Mouse (Mus musculus) monocyte, adult 5-6 weeks (primary cell): ENCODE results near the gene Egln2. TPM values are rescaled to one million over a fixed set of nuclear protein-coding genes. Genes with fewer than 3 reads are reported as not detected.

Experiments
- ATAC-seq: fragments of 153-309, 156-312 bp; replicated peaks from 2 replicates; pipeline ENCODE4 v1.8.0; 2017; ENCODE audit warnings: mild to moderate bottlenecking; ENCODE audit not compliant: low TSS enrichment, insufficient number of reproducible peaks, severe bottlenecking, poor library complexity, low FRiP score
- total RNA-seq: library from RNA; stranded (forward); fragments of 200-1000, 200-491, 200-594 nt; gene quantifications from 3 replicates; pipeline ENCODE4 v1.2.3, GENCODE M21; 2017

Egln2 gene
- total RNA-seq, 1 experiment from 2014 or later = 73.8 TPM

GRCm38 (mm10) chr7:27178324-27179216 lies 12.0 kb upstream of the Egln2 start, which contains the start of gene Rab4b:
TSS of gene Rab4b (minus strand) at chr7:27178896.
- ATAC-seq = peak; percentile 97

DNA sequence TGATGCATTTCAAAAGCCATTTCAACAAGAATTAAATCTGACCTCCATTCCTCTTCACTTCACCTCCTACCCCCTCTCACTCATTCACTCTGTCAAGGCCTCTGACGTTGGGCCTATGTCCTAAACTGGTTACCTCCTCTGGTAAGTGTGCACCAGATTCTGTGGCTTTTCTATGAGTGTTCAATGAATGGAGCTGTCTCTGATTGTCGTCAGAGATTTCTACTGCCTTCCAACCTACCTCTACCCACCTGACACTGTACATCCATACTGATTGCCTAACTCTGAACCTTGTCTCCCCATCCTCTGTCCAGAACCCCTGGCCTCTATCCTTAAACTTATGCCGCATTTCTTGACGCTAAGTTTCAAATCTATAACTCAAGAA lies 11.3 kb upstream of the Egln2 start:
- ATAC-seq = no peak

- no peak for ATAC-seq
These were observed 8.3 kb upstream of the Egln2 start for GRCm38 (mm10) chr7:27174896-27175295.

DNA sequence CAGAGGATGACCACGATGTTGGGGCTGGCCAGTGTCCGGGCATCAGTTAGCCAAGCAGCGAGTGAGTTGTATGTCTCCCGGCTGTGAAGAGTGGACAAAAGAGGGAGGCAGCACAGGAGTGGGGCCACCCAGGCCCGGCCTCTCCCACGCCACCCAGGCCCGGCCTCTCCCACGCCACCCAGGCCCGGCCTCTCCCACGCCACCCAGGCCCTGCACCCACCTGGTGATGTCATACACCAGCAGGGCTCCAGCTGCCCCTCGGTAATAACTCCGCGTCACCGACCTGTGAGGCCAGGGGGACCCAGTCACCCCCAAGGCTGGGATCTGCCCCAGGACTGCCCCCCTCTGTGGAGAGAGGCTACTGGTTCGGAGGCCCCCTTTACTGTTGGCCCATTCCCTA lies 7.9 kb upstream of the Egln2 start:
- ATAC-seq = no peak

GRCm38 (mm10) chr7:27170981-27171380 lies 4.4 kb upstream of the Egln2 start:
- no peak for ATAC-seq

DNA sequence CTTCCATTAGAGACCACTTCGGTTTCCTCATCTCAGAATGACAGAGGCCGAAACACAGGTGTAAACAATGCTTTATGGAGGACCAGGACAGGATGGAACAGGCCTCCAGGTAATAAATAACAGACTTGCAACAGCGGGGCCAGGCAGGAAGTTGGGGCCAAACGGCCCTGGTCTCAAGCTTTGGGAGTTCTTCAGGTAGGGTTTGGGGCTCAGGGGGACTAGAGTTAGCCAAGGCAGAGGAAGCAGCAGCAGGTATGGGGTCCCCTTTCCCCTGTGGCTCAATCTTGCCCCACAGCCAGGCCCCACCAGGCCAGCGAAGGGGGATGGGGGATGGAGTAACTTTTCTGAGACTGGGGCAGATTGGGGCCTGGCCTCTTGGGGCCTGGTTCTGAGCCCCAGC lies 1.8 kb upstream of the Egln2 start:
- no peak for ATAC-seq

DNA sequence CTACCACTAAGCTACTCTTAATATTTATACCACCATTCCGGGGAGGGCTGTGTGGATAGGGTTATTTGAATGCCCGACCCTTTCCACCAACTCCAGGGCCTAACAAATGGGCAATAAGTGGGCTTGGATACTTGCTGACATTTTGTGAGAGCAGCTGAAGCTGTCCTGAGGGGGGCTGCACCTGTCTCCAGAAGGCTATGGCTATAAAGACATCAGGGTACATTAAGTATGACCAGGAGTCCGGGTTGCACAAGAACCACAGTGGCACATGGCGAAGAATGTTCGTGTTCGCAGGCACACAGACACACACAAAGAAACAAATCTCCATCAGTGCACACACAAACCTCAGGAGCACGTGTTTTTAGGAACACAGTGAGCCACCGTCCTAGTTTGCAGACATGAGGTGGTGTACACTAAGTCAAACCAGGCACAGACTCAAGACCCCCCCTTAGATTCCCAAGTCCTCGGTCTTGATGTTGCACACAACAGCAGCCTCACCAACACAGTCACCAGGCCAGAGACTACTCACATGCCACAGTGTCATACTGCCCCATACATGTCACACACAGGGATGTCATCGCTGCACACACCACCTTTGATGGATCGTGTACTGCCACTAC lies 983 bp upstream of the Egln2 start:
- ATAC-seq = no peak

- peak; percentile 32 for ATAC-seq
These were observed 381 bp downstream of the Egln2 start for GRCm38 (mm10) chr7:27166229-27166613.

DNA sequence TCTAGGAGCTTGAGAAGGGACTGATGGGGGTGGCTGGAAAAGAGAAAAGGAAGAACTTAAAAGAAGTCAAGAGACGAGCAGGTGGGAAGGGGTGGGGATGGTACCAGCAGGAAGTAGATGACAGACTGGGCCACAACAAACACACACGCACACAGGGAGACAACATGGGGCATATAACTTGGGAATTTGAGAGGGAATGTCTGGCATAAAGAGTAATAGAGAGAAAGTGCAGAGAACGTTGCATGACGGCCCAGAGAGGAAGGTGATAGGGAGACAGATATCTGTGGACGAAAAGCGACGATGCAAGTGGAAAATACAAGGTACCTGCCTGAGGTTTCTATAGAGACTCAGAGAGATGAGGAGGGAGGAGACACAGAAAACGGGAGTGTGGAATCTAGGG lies 906 bp downstream of the Egln2 start:
- no peak for ATAC-seq

DNA sequence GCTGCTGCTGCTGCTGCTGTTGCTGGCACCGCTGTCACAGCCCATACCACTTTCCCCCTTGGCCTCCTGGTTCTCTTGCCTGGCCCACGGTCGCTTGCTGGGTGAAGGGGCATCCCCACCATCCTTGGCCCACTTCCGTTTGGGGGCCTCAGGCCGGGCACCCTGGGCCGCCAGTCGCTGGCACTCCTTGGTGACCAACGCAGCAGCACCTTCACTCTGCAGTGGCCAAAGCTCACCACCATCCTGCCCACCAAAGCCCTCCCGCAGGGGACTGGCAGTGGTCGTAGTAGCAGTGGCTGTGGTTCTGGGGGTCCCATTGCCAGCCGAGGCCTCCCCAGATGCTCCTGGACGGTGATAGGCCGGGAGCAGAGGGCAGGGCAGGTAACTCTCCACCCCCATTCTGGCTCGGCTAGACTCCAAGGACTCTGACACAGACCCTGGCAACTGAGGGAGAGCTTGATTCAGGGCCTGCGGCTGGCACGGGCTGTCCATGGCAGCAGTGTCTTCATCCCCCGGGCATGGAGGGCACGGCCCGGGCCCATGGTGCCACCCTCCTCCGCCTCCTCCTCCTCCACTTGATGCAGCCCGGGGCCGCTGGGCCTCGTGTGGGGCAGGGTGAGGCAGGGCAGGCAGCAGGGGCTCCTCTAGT lies 1.5 kb downstream of the Egln2 start:
- no peak for ATAC-seq

- no peak for ATAC-seq
These were observed 2.3 kb downstream of the Egln2 start for GRCm38 (mm10) chr7:27164112-27164947.

- ATAC-seq = no peak
These were observed 3.2 kb downstream of the Egln2 start for GRCm38 (mm10) chr7:27163450-27163805.

GRCm38 (mm10) chr7:27162780-27163449 lies 3.7 kb downstream of the Egln2 start:
- ATAC-seq = no peak

DNA sequence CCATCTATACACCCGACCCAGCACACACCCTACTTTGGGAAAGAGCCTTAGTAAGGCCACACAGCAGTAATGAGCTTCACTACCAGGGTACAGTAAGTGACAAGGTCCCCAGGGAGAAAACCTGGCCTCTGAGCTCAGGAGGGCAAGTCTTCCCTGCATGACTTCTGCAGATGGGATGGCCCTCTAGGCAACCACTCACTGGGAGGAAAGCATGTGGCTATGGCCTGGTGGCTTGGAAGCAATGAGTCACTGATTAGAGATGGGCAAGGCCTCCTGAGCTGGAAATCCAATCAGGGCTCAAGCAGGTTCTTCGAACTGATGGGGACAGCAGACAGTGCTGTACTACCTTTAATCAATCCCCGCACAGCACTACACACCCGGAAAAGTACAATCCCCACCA lies 4.9 kb downstream of the Egln2 start:
- no peak for ATAC-seq

DNA sequence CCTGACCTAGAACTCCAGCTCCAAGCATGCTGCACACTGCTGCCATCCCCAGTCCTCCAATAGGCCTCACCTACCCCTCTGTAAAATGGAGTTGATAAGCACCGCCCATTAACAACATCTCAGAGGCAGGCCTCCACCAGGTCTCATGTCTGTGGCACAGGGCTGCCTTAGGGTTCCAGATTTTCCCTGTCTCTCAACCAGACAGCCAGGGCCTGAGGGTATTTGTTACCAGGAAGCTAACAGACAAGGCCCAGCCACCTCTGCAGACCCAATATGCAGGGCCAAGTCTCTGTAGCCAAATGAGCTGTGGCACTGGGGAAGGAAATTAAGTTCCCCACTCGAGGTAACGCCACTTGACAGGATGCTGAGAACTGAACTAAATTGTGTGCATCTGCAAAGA lies 5.7 kb downstream of the Egln2 start:
- ATAC-seq = no peak

DNA sequence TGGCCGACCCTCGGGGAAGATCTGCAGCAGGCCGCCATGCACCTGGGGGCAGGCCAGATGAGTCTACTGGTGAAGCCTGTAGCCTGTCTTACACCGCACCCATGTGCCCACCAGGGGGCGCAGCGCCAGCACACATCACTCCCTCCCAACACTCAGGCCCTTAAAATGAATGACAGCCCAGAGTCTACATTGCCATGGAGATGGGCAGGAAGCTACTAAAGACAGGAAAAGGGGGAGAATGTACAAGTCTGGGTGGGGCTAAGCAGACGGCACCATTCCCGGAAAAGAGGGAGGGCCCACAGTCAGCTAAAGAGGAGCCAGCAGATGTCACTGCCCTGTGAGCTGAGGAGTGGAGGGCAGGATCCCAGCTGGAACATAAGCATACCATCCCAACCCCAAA lies 6.7 kb downstream of the Egln2 start:
- ATAC-seq = peak; percentile 62

- no peak for ATAC-seq
These were observed 7.3 kb downstream of the Egln2 start for GRCm38 (mm10) chr7:27159256-27159655.

GRCm38 (mm10) chr7:27158171-27158570 lies 8.4 kb downstream of the Egln2 start:
- ATAC-seq = no peak

- ATAC-seq = no peak
These were observed 10.6 kb downstream of the Egln2 start for GRCm38 (mm10) chr7:27156005-27156404.
